In genomic region chr4:130081345-130082190, GRCm38 (mm10) we compare ENCODE assay signal across 8 mouse cellular contexts. TPM values are rescaled to one million over a fixed set of nuclear protein-coding genes. Genes with fewer than 3 reads are reported as not detected.
A peak's percentile ranks its signal among the peaks of the same experiment; 100 is the strongest.
DNase-seq lines count a peak whose midpoint lies in the region; ATAC-seq lines count a peak whose summit lies in the region.
"Had no signal": no experiment of that assay in that cellular context is flagged by ENCODE, and none has a peak within 500 bp of the region (broad histone marks: within the 10 kb centered on the region; RNA-seq: fewer than 3 reads in every experiment).

No protein-coding gene starts in this region.

- peaks cover 31% of the 10 kb centered on the region for H3K4me1 ChIP-seq in heart, embryonic 13.5 days
- peaks cover 28% of the 10 kb centered on the region for H3K4me1 ChIP-seq in midbrain, embryonic 15.5 days

- H3K9ac ChIP-seq in heart, embryonic 13.5 days: peak overlapping the region; percentile 26; the same call in 1 of the 2 replicates
- H3K9ac ChIP-seq in midbrain, embryonic 15.5 days: no peak overlapping the region; the same call in 1 of the 2 replicates
- H3K9ac ChIP-seq: lung, embryonic 14.5 days had no signal

- H3K4me2 ChIP-seq in heart, embryonic 13.5 days: no peak overlapping the region
- H3K4me2 ChIP-seq in midbrain, embryonic 15.5 days: no peak overlapping the region
- H3K4me2 ChIP-seq: lung, embryonic 14.5 days had no signal

- no peak overlapping the region for H3K4me3 ChIP-seq in heart, embryonic 13.5 days
- no peak overlapping the region for H3K4me3 ChIP-seq in midbrain, embryonic 15.5 days

- peak; percentile 29 for DNase-seq in 416B (ENCODE audit: low read depth)
- DNase-seq in Muller cell, postnatal 12 days (ENCODE audit: inconsistent ontology term): peak; percentile 73
- DNase-seq in layer of hippocampus, adult 8-10 months (ENCODE audit: low spot score in 2 of 2): peak; percentile 67 to 70
- no peak for DNase-seq in spleen, postnatal 4 days (ENCODE audit: low spot score in 2 of 2)
- DNase-seq: lung, embryonic 14.5 days had no signal

- H3K27me3 ChIP-seq in heart, embryonic 13.5 days (replicated peaks): peaks cover 83% of the 10 kb centered on the region
- no peaks in the 10 kb centered on the region; the same call in 1 of the 2 replicates for H3K27me3 ChIP-seq in midbrain, embryonic 15.5 days (replicated peaks)

- WGBS in heart, embryonic 13.5 days: 48% methylated on average over 19 of the region's 19 CpGs
- 69% methylated on average over 19 of the region's 19 CpGs for WGBS in midbrain, embryonic 15.5 days

- peak; percentile 59 for ATAC-seq in common myeloid progenitor, adult 5-6 weeks (replicated peaks; ENCODE audit: low read depth, poor library complexity, severe bottlenecking)
- ATAC-seq in heart, embryonic 13.5 days (ENCODE audit: extremely low read depth, insufficient number of reproducible peaks, low FRiP score, low TSS enrichment): no peak
- ATAC-seq in midbrain, embryonic 15.5 days (replicated peaks): peak; percentile 59

- H3K36me3 ChIP-seq in heart, embryonic 13.5 days: no peaks in the 10 kb centered on the region
- H3K36me3 ChIP-seq in midbrain, embryonic 15.5 days (replicated peaks): no peaks in the 10 kb centered on the region

- no peaks in the 10 kb centered on the region for H3K9me3 ChIP-seq in heart, embryonic 13.5 days
- no peaks in the 10 kb centered on the region for H3K9me3 ChIP-seq in midbrain, embryonic 15.5 days

- peak overlapping the region; percentile 15; the same call in 1 of the 2 replicates for H3K27ac ChIP-seq in heart, embryonic 13.5 days (replicated peaks)
- 0 out of 2 replicates have a peak overlapping the region, but pooled peaks have one; percentile 1 for H3K27ac ChIP-seq in midbrain, embryonic 15.5 days

RNA-seq across cellular contexts. Expression of gene Pef1, which starts 20.8 kb away (rescaled TPM):
- 14.0 and 14.9 TPM in 2 replicates for total RNA-seq in common myeloid progenitor, adult 5-6 weeks (2017)
- polyA plus RNA-seq in heart, embryonic 13.5 days (2015; fragmentation: Nextera tagmentation; extraction: Ambion mirVana): 53.6 and 57.9 TPM in 2 replicates
- total RNA-seq in layer of hippocampus, adult 8-10 months (2022): 10 to 100 TPM; 60.4 to 74.7 (median 68.3) TPM
- polyA plus RNA-seq in midbrain, embryonic 15.5 days (2015; fragmentation: Nextera tagmentation; extraction: Ambion mirVana): 68.1 and 75.5 TPM in 2 replicates

RNA-seq across cellular contexts. Expression of gene Col16a1, which starts 33.9 kb away (rescaled TPM):
- total RNA-seq in common myeloid progenitor, adult 5-6 weeks (2017): 4.6 and 4.8 TPM in 2 replicates
- polyA plus RNA-seq in heart, embryonic 13.5 days (2015; fragmentation: Nextera tagmentation; extraction: Ambion mirVana): 26.9 and 30.4 TPM in 2 replicates
- 10 to 100 TPM; 15.2 to 28.1 (median 21.2) TPM for total RNA-seq in layer of hippocampus, adult 8-10 months (2022)
- polyA plus RNA-seq in midbrain, embryonic 15.5 days (2015; fragmentation: Nextera tagmentation; extraction: Ambion mirVana): 7.8 and 12.9 TPM in 2 replicates

RNA-seq across cellular contexts. Expression of gene Hcrtr1, which starts 57.6 kb away (rescaled TPM):
- not detected in 2 replicates for total RNA-seq in common myeloid progenitor, adult 5-6 weeks (2017)
- polyA plus RNA-seq in heart, embryonic 13.5 days (2015; fragmentation: Nextera tagmentation; extraction: Ambion mirVana): 0.32 TPM in 1 of 2 replicates, not detected in the other
- 1 to 10 TPM; 1.6 to 2.9 (median 2.4) TPM for total RNA-seq in layer of hippocampus, adult 8-10 months (2022)
- polyA plus RNA-seq in midbrain, embryonic 15.5 days (2015; fragmentation: Nextera tagmentation; extraction: Ambion mirVana): 3.3 and 3.6 TPM in 2 replicates

Comparison
In these comparisons a context has a peak if more than half of its experiments do, and no peak if none do; other contexts are left out.
1. DNase-seq: peak in 416B (single experiment), Muller cell, postnatal 12 days (single experiment) and layer of hippocampus, adult 8-10 months (2 of 2); none in spleen, postnatal 4 days (0 of 2).